Mouse (Mus musculus) erythroblast, embryonic 14.5 days (primary cell): Measurements from ENCODE around the gene Zdhhc16.

Experiments
- GATA1 ChIP-seq: IDR thresholded peaks from 2 replicates; pipeline ENCODE4 v1.6.1; 2012; ENCODE audit warnings: low read length, inconsistent platforms, mixed read lengths
- TAL1 ChIP-seq: IDR thresholded peaks from 3 replicates; pipeline ENCODE4 v1.6.1; 2012; ENCODE audit warnings: low read length, inconsistent platforms, mixed read lengths

DNA sequence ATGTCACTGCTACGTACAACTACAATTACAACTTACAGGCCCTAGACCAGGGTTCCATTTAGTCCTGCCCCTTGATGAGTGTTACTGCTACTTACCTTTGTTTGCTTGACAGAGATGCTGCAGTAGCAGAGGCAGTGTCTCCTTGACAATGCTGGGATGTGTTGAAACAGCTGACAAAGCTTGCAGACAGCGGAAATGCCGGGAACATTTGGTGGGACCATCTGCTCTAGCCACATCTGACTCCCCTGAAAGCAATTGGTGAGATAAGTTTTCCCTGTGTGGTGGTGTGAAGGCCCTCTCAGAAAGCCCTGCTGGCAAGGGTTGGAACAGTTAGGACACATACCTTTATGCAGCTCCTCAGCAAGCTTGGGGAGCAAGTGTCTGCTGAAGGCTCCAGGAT lies 20.3 kb downstream of the Zdhhc16 start:
- TF ChIP-seq GATA1: no peak
- TF ChIP-seq TAL1: no peak
